Comparison of ENCODE assay signal across 9 mouse cellular contexts in genomic region chr17:28553040-28553793, GRCm38 (mm10). TPM values are rescaled to one million over a fixed set of nuclear protein-coding genes. Genes with fewer than 3 reads are reported as not detected.
DNase-seq lines count a peak whose midpoint lies in the region; TF ChIP-seq lines count a peak whose summit lies in the region.
"Had no signal": no experiment of that assay in that cellular context is flagged by ENCODE, and none has a peak within 500 bp of the region (broad histone marks: within the 10 kb centered on the region; RNA-seq: fewer than 3 reads in every experiment).

No protein-coding gene starts in this region.

- peak; percentile 87 for TF ChIP-seq CTCF in lung, adult 2 months (IDR thresholded peaks at IDR 0.05; ENCODE audit: insufficient read depth, low read length)

- in situ Hi-C loops in ES-E14 (cut with MboI; ENCODE audit: low sequenced_read_pairs in 2 of 2, unreplicated experiment in 2 of 2), result no loop called here

- TF ChIP-seq POLR2A in lung, adult 2 months (IDR thresholded peaks at IDR 0.05; ENCODE audit: borderline replicate concordance, extremely low read depth, low read depth, low read length), result no peak

- no peak overlapping the region; the same call in 1 of the 2 replicates for H3K9ac ChIP-seq in ES-E14 (ENCODE audit: insufficient read depth, low read depth, low read length, poor library complexity, severe bottlenecking)

- H3K4me1 ChIP-seq in ES-E14 (ENCODE audit: control insufficient read depth in 2 of 2, insufficient read depth in 2 of 2, low read length in 2 of 2, poor library complexity in 1 of 2), result peaks cover 3 to 28% of the 10 kb centered on the region in 2 experiments; a peak in 3 of 4 replicates
- 0 out of 2 replicates have a peak, but pooled peaks cover 3% of the 10 kb centered on the region for H3K4me1 ChIP-seq in lung, adult 2 months (ENCODE audit: control insufficient read depth, insufficient read depth, low read length)

- 8% methylated on average over 14 of the region's 14 CpGs for WGBS in lung, adult 2 months

- H3K36me3 ChIP-seq in ES-E14 (ENCODE audit: control insufficient read depth, insufficient read depth, low read length, poor library complexity, severe bottlenecking), result no peaks in the 10 kb centered on the region

- H3K4me3 ChIP-seq in ES-E14 (ENCODE audit: insufficient read depth in 1 of 2, low read depth in 1 of 2, low read length in 2 of 2, poor library complexity in 1 of 2, severe bottlenecking in 1 of 2), result no peak overlapping the region
- H3K4me3 ChIP-seq in lung, adult 2 months (replicated peaks; ENCODE audit: extremely low read depth, low read depth, low read length), result no peak overlapping the region

- H3K9me3 ChIP-seq in ES-E14 (ENCODE audit: control insufficient read depth, insufficient read depth, low read depth, low read length), result no peaks in the 10 kb centered on the region

- H3K27ac ChIP-seq in ES-E14 (ENCODE audit: insufficient read depth, low read depth, low read length, poor library complexity, severe bottlenecking), result no peak overlapping the region; the same call in 1 of the 2 replicates

- DNase-seq in 3T3-L1 (ENCODE audit: low read depth, low spot score), result peak; percentile 87
- peak; percentile 60 for DNase-seq in ES-E14 (ENCODE audit: low read depth, low spot score)
- DNase-seq in cerebellum, adult 8-10 months, result peak; percentile 39
- peak; percentile 70 to 77 for DNase-seq in frontal cortex, postnatal 36 days (ENCODE audit: low spot score in 2 of 2)
- peak; percentile 55 to 81 for DNase-seq in kidney, postnatal 36 days
- peak; percentile 79 for DNase-seq in lung, adult 2 months
- DNase-seq in right cerebral cortex, postnatal 10 days (ENCODE audit: low spot score in 2 of 2), result peak; percentile 78
- DNase-seq in yolk sac, embryonic 10.5 days (ENCODE audit: low spot score), result peak; percentile 52

TF ChIP-seq in ES-E14, 5 proteins besides CTCF, POLR2A, EP300 and RAD21:
- TF ChIP-seq ZC3H11A (IDR thresholded peaks at IDR 0.05; ENCODE audit: borderline replicate concordance, low read depth, low read length), result peak; percentile 45
- 0 out of 2 replicates have a peak, but pooled peaks have one; percentile 41 for TF ChIP-seq MAFK (IDR thresholded peaks at IDR 0.05; ENCODE audit: insufficient read depth, low read depth, low read length)
- 0 out of 2 replicates have a peak, but pooled peaks have one; percentile 13 for TF ChIP-seq CHD2 (IDR thresholded peaks at IDR 0.05; ENCODE audit: low read depth, low read length)
- TF ChIP-seq ZNF384 (IDR thresholded peaks at IDR 0.05; ENCODE audit: low read depth, low read length), result peak; percentile 66; the same call in 1 of the 2 replicates
- TF ChIP-seq HCFC1 (IDR thresholded peaks at IDR 0.05; ENCODE audit: borderline replicate concordance, insufficient read depth, low read length), result no peak

RNA-seq across cellular contexts. Expression of gene Clpsl2, which starts 4.0 kb away (rescaled TPM):
- not detected in 2 replicates for total RNA-seq in ES-E14 (2012; rRNA removed)
- polyA plus RNA-seq in lung, adult 2 months (2012; rRNA removed), result not detected in 2 replicates
- polyA plus RNA-seq: liver, embryonic 16.5 days had no signal

RNA-seq across cellular contexts. Expression of gene Clps, which starts 7.3 kb away (rescaled TPM):
- 2.5 and 2.9 TPM in 2 replicates for total RNA-seq in ES-E14 (2012; rRNA removed)
- polyA plus RNA-seq in lung, adult 2 months (2012; rRNA removed), result 1.8 and 16.1 TPM in 2 replicates

RNA-seq across cellular contexts. Expression of gene Lhfpl5, which starts 22.2 kb away (rescaled TPM):
- 0.76 and 1.7 TPM in 2 replicates for total RNA-seq in ES-E14 (2012; rRNA removed)
- not detected in 2 replicates for polyA plus RNA-seq in lung, adult 2 months (2012; rRNA removed)

RNA-seq across cellular contexts. Expression of gene Armc12, which starts 22.6 kb away (rescaled TPM):
- not detected in 2 replicates for total RNA-seq in ES-E14 (2012; rRNA removed)
- polyA plus RNA-seq in lung, adult 2 months (2012; rRNA removed), result not detected in 2 replicates
- polyA plus RNA-seq: liver, embryonic 16.5 days had no signal

RNA-seq across cellular contexts. Expression of gene Fkbp5, which starts 35.9 kb away (rescaled TPM):
- 43.6 and 45.7 TPM in 2 replicates for total RNA-seq in ES-E14 (2012; rRNA removed)
- 8.8 and 14.8 TPM in 2 replicates for polyA plus RNA-seq in lung, adult 2 months (2012; rRNA removed)
